9 mouse cellular contexts compared by ENCODE assay signal in genomic region chr10:81546332-81546731, GRCm38 (mm10). TPM values are rescaled to one million over a fixed set of nuclear protein-coding genes. Genes with fewer than 3 reads are reported as not detected.
A peak's percentile ranks its signal among the peaks of the same experiment; 100 is the strongest.
DNase-seq lines count a peak whose midpoint lies in the region; ATAC-seq lines count a peak whose summit lies in the region.
"Had no signal": no experiment of that assay in that cellular context is flagged by ENCODE, and none has a peak within 500 bp of the region (broad histone marks: within the 10 kb centered on the region; RNA-seq: fewer than 3 reads in every experiment).

No protein-coding gene starts in this region.

- no peaks in the 10 kb centered on the region for H3K9me3 ChIP-seq in forebrain, embryonic 13.5 days (replicated peaks)
- no peaks in the 10 kb centered on the region for H3K9me3 ChIP-seq in forebrain, embryonic 10.5 days
- no peaks in the 10 kb centered on the region for H3K9me3 ChIP-seq in lung, embryonic 16.5 days (ENCODE audit: control insufficient read depth, low read length)
- no peaks in the 10 kb centered on the region for H3K9me3 ChIP-seq in limb, embryonic 12.5 days
- no peaks in the 10 kb centered on the region for H3K9me3 ChIP-seq in stomach, embryonic 15.5 days

- WGBS in forebrain, embryonic 13.5 days: 85% methylated on average over 5 of the region's 5 CpGs
- WGBS in forebrain, embryonic 10.5 days: 85% methylated on average over 5 of the region's 5 CpGs
- 50% methylated on average over 5 of the region's 5 CpGs for whole genome bisulfite sequencing in lung, embryonic 16.5 days
- WGBS in limb, embryonic 12.5 days: 77% methylated on average over 5 of the region's 5 CpGs
- 54% methylated on average over 5 of the region's 5 CpGs for WGBS in stomach, embryonic 15.5 days

- no peaks in the 10 kb centered on the region for H3K27me3 ChIP-seq in forebrain, embryonic 13.5 days
- 0 out of 2 replicates have a peak, but pooled peaks cover 6% of the 10 kb centered on the region for H3K27me3 ChIP-seq in forebrain, embryonic 10.5 days (ENCODE audit: poor library complexity, severe bottlenecking)
- no peaks in the 10 kb centered on the region for H3K27me3 ChIP-seq in lung, embryonic 16.5 days (ENCODE audit: control insufficient read depth, insufficient read depth, low read depth, low read length)
- H3K27me3 ChIP-seq in limb, embryonic 12.5 days: no peaks in the 10 kb centered on the region
- no peaks in the 10 kb centered on the region for H3K27me3 ChIP-seq in stomach, embryonic 15.5 days (replicated peaks)

- no peak for DNase-seq in forebrain, embryonic 10.5 days (ENCODE audit: extremely low spot score, low spot score)
- no peak for DNase-seq in lung, postnatal 4 days
- no peak for DNase-seq in left cerebral cortex, adult 8-10 months (ENCODE audit: low spot score in 2 of 2)
- DNase-seq: lung, adult 18-20 months had no signal

- peaks cover 37% of the 10 kb centered on the region for H3K4me1 ChIP-seq in forebrain, embryonic 13.5 days
- peaks cover 45% of the 10 kb centered on the region for H3K4me1 ChIP-seq in forebrain, embryonic 10.5 days
- H3K4me1 ChIP-seq in lung, embryonic 16.5 days (replicated peaks; ENCODE audit: control insufficient read depth, insufficient read depth, low read length): peaks cover 30% of the 10 kb centered on the region
- peaks cover 32% of the 10 kb centered on the region for H3K4me1 ChIP-seq in limb, embryonic 12.5 days (replicated peaks)
- peaks cover 32% of the 10 kb centered on the region for H3K4me1 ChIP-seq in stomach, embryonic 15.5 days

- no peak overlapping the region for H3K4me3 ChIP-seq in forebrain, embryonic 13.5 days
- no peak overlapping the region for H3K4me3 ChIP-seq in forebrain, embryonic 10.5 days
- H3K4me3 ChIP-seq in lung, embryonic 16.5 days (ENCODE audit: low read length): no peak overlapping the region
- H3K4me3 ChIP-seq in limb, embryonic 12.5 days (replicated peaks): no peak overlapping the region
- no peak overlapping the region for H3K4me3 ChIP-seq in stomach, embryonic 15.5 days (replicated peaks)

- no peak for ATAC-seq in forebrain, embryonic 13.5 days
- no peak for ATAC-seq in lung, embryonic 16.5 days (ENCODE audit: low read depth)
- ATAC-seq in limb, embryonic 12.5 days (ENCODE audit: insufficient number of reproducible peaks, insufficient read depth, low FRiP score, low TSS enrichment, low read depth): no peak
- ATAC-seq in stomach, embryonic 15.5 days (ENCODE audit: insufficient read depth, low FRiP score, low read depth): peak; percentile 37
- no peak for ATAC-seq in inflammation-experienced regulatory T-cells, adult 6 months

- no peak overlapping the region for H3K27ac ChIP-seq in forebrain, embryonic 13.5 days
- H3K27ac ChIP-seq in forebrain, embryonic 10.5 days: no peak overlapping the region
- H3K27ac ChIP-seq in lung, embryonic 16.5 days (ENCODE audit: low read length): peak overlapping the region; percentile 45
- no peak overlapping the region for H3K27ac ChIP-seq in limb, embryonic 12.5 days
- peak overlapping the region; percentile 89 for H3K27ac ChIP-seq in stomach, embryonic 15.5 days

- 0 out of 2 replicates have a peak overlapping the region, but pooled peaks have one; percentile 2 for H3K9ac ChIP-seq in forebrain, embryonic 13.5 days
- peak overlapping the region; percentile 42 for H3K9ac ChIP-seq in lung, embryonic 16.5 days (ENCODE audit: low read length)
- H3K9ac ChIP-seq in limb, embryonic 12.5 days (replicated peaks): peak overlapping the region; percentile 28; the same call in 1 of the 2 replicates
- H3K9ac ChIP-seq in stomach, embryonic 15.5 days: no peak overlapping the region

- H3K36me3 ChIP-seq in forebrain, embryonic 13.5 days (ENCODE audit: poor library complexity, severe bottlenecking): peaks cover 8% of the 10 kb centered on the region; the same call in 1 of the 2 replicates
- peaks cover 20% of the 10 kb centered on the region for H3K36me3 ChIP-seq in forebrain, embryonic 10.5 days (replicated peaks)
- no peaks in the 10 kb centered on the region for H3K36me3 ChIP-seq in lung, embryonic 16.5 days (ENCODE audit: control insufficient read depth, insufficient read depth, low read length)
- peaks cover 12% of the 10 kb centered on the region; the same call in 1 of the 2 replicates for H3K36me3 ChIP-seq in limb, embryonic 12.5 days
- H3K36me3 ChIP-seq in stomach, embryonic 15.5 days: no peaks in the 10 kb centered on the region

- no peak overlapping the region for H3K4me2 ChIP-seq in forebrain, embryonic 13.5 days
- no peak overlapping the region for H3K4me2 ChIP-seq in lung, embryonic 16.5 days (ENCODE audit: low read depth, low read length)
- no peak overlapping the region for H3K4me2 ChIP-seq in limb, embryonic 12.5 days
- H3K4me2 ChIP-seq in stomach, embryonic 15.5 days: peak overlapping the region; percentile 35; the same call in 1 of the 2 replicates

RNA-seq across cellular contexts. Expression of gene Gna11, which starts 1.3 kb away (rescaled TPM):
- 79.0 and 84.3 TPM in 2 replicates for polyA plus RNA-seq in forebrain, embryonic 13.5 days (2015; fragmentation: Nextera tagmentation; extraction: Ambion mirVana)
- 73.4 and 77.2 TPM in 2 replicates for polyA plus RNA-seq in forebrain, embryonic 10.5 days (2016; fragmentation: Nextera tagmentation; extraction: Ambion mirVana)
- polyA plus RNA-seq in lung, embryonic 16.5 days (2015; fragmentation: Nextera tagmentation; extraction: Ambion mirVana): 68.7 and 70.9 TPM in 2 replicates
- 82.9 and 86.1 TPM in 2 replicates for polyA plus RNA-seq in limb, embryonic 12.5 days (2016; fragmentation: Nextera tagmentation; extraction: Ambion mirVana)
- 113 and 134 TPM in 2 replicates for polyA plus RNA-seq in stomach, embryonic 15.5 days (2015; fragmentation: Nextera tagmentation; extraction: Ambion mirVana)
- 10 to 100 TPM; 26.5 to 29.4 (median 28.7) TPM for polyA plus RNA-seq in inflammation-experienced regulatory T-cells, adult 6 months (2017; shearing (Covaris generic))
- total RNA-seq in left cerebral cortex, adult 8-10 months (2022): 100 to 1,000 TPM in 3 of 4 experiments, 10 to 100 TPM in 1; 99.3 to 110 (median 101) TPM

RNA-seq across cellular contexts. Expression of gene Aes, which starts 13.0 kb away (rescaled TPM):
- polyA plus RNA-seq in forebrain, embryonic 13.5 days (2015; fragmentation: Nextera tagmentation; extraction: Ambion mirVana): 430 and 502 TPM in 2 replicates
- polyA plus RNA-seq in forebrain, embryonic 10.5 days (2016; fragmentation: Nextera tagmentation; extraction: Ambion mirVana): 276 and 283 TPM in 2 replicates
- 377 and 416 TPM in 2 replicates for polyA plus RNA-seq in lung, embryonic 16.5 days (2015; fragmentation: Nextera tagmentation; extraction: Ambion mirVana)
- 453 and 478 TPM in 2 replicates for polyA plus RNA-seq in limb, embryonic 12.5 days (2016; fragmentation: Nextera tagmentation; extraction: Ambion mirVana)
- 692 and 697 TPM in 2 replicates for polyA plus RNA-seq in stomach, embryonic 15.5 days (2015; fragmentation: Nextera tagmentation; extraction: Ambion mirVana)
- 100 to 1,000 TPM in 2 of 3 experiments, 10 to 100 TPM in 1; 82.5 to 118 (median 109) TPM for polyA plus RNA-seq in inflammation-experienced regulatory T-cells, adult 6 months (2017; shearing (Covaris generic))
- 100 to 1,000 TPM; 719 to 760 (median 743) TPM for total RNA-seq in left cerebral cortex, adult 8-10 months (2022)

RNA-seq across cellular contexts. Expression of gene Gna15, which starts 22.3 kb away (rescaled TPM):
- polyA plus RNA-seq in forebrain, embryonic 13.5 days (2015; fragmentation: Nextera tagmentation; extraction: Ambion mirVana): 0.48 and 0.57 TPM in 2 replicates
- 0.84 and 1.1 TPM in 2 replicates for polyA plus RNA-seq in forebrain, embryonic 10.5 days (2016; fragmentation: Nextera tagmentation; extraction: Ambion mirVana)
- polyA plus RNA-seq in lung, embryonic 16.5 days (2015; fragmentation: Nextera tagmentation; extraction: Ambion mirVana): 1.8 and 2.2 TPM in 2 replicates
- 1.2 and 1.4 TPM in 2 replicates for polyA plus RNA-seq in limb, embryonic 12.5 days (2016; fragmentation: Nextera tagmentation; extraction: Ambion mirVana)
- 4.4 and 5.8 TPM in 2 replicates for polyA plus RNA-seq in stomach, embryonic 15.5 days (2015; fragmentation: Nextera tagmentation; extraction: Ambion mirVana)
- 100 to 1,000 TPM in 1 of 3 experiments, 10 to 100 TPM in 2; 23.1 to 102 (median 24.3) TPM for polyA plus RNA-seq in inflammation-experienced regulatory T-cells, adult 6 months (2017; shearing (Covaris generic))
- 1 to 10 TPM; 3.4 to 6.1 (median 5.3) TPM for total RNA-seq in left cerebral cortex, adult 8-10 months (2022)

RNA-seq across cellular contexts. Expression of gene Tle2, which starts 28.0 kb away (rescaled TPM):
- polyA plus RNA-seq in forebrain, embryonic 13.5 days (2015; fragmentation: Nextera tagmentation; extraction: Ambion mirVana): 15.1 and 17.7 TPM in 2 replicates
- polyA plus RNA-seq in forebrain, embryonic 10.5 days (2016; fragmentation: Nextera tagmentation; extraction: Ambion mirVana): 4.1 and 4.3 TPM in 2 replicates
- 51.2 and 53.3 TPM in 2 replicates for polyA plus RNA-seq in lung, embryonic 16.5 days (2015; fragmentation: Nextera tagmentation; extraction: Ambion mirVana)
- polyA plus RNA-seq in limb, embryonic 12.5 days (2016; fragmentation: Nextera tagmentation; extraction: Ambion mirVana): 39.4 and 45.6 TPM in 2 replicates
- 28.8 and 35.6 TPM in 2 replicates for polyA plus RNA-seq in stomach, embryonic 15.5 days (2015; fragmentation: Nextera tagmentation; extraction: Ambion mirVana)
- polyA plus RNA-seq in inflammation-experienced regulatory T-cells, adult 6 months (2017; shearing (Covaris generic)): 1 to 10 TPM in 2 of 3 experiments, not detected in 1; 1.4 TPM
- total RNA-seq in left cerebral cortex, adult 8-10 months (2022): 10 to 100 TPM; 36.2 to 42.3 (median 39.2) TPM

RNA-seq across cellular contexts. Expression of gene S1pr4, which starts 46.4 kb away (rescaled TPM):
- polyA plus RNA-seq in forebrain, embryonic 13.5 days (2015; fragmentation: Nextera tagmentation; extraction: Ambion mirVana): 0.52 and 0.53 TPM in 2 replicates
- 0.32 and 0.33 TPM in 2 replicates for polyA plus RNA-seq in forebrain, embryonic 10.5 days (2016; fragmentation: Nextera tagmentation; extraction: Ambion mirVana)
- 2.8 and 4.1 TPM in 2 replicates for polyA plus RNA-seq in lung, embryonic 16.5 days (2015; fragmentation: Nextera tagmentation; extraction: Ambion mirVana)
- 0.28 and 0.53 TPM in 2 replicates for polyA plus RNA-seq in limb, embryonic 12.5 days (2016; fragmentation: Nextera tagmentation; extraction: Ambion mirVana)
- polyA plus RNA-seq in stomach, embryonic 15.5 days (2015; fragmentation: Nextera tagmentation; extraction: Ambion mirVana): 1.4 and 1.6 TPM in 2 replicates
- 10 to 100 TPM; 49.1 to 93.2 (median 50.3) TPM for polyA plus RNA-seq in inflammation-experienced regulatory T-cells, adult 6 months (2017; shearing (Covaris generic))
- total RNA-seq in left cerebral cortex, adult 8-10 months (2022): 1 to 10 TPM in 2 of 4 experiments, under 1 TPM in 2; 0.41 to 1.2 (median 0.89) TPM

Comparison
In these comparisons a context has a peak if more than half of its experiments do, and no peak if none do; other contexts are left out.
1. H3K27ac ChIP-seq: peak in lung, embryonic 16.5 days (single experiment) and stomach, embryonic 15.5 days (single experiment); none in forebrain, embryonic 13.5 days (single experiment), forebrain, embryonic 10.5 days (single experiment) and limb, embryonic 12.5 days (single experiment).